Mouse (Mus musculus): ENCODE measurements around the gene Gm11114.

Gene Gm11114

DNA sequence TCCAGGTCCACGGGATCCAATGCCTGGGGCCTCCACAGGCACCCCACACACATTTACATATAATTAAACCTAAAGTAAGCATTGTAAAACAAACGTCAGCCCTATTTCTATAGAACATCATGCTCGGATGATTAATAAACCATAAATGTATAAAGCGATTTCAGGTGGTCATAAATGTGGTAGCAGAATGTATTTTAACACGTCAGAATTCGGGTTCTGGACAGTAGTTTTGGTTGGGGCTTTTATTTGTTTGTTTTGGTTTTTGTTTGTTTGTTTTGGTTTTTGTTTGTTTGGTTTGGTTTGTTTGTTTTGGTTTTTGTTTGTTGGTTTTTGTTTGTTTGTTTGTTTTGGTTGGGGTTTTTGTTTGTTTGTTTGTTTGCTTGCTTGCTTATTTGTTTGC, at the start of gene Gm11114:
TSS of gene Gm11114 (plus strand) at position 301 of the 400 bp plus-strand sequence.
- DNase-seq (ENCODE audit: low spot score), result no peak

DNA sequence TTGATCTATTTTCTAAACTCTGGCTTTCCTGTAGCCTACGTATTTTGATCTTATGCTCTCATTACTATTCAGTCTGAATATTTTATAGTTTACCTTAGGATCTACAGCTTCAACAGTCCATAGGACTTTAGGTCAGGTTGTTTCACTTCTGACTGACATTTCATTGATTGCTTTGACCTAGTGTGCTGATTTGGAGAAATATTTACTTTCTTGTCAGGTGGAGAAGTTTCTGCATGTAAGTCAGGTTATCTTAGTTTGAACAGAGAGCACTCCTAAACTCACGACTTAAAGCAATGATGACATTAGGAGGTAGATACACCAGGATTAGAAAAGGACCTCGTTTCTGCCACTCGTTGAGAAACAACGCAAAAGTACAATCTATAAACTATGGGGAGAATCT, 45.7 kb upstream of the Gm11114 start:
- DNase-seq (ENCODE audit: low spot score), result no peak

DNA sequence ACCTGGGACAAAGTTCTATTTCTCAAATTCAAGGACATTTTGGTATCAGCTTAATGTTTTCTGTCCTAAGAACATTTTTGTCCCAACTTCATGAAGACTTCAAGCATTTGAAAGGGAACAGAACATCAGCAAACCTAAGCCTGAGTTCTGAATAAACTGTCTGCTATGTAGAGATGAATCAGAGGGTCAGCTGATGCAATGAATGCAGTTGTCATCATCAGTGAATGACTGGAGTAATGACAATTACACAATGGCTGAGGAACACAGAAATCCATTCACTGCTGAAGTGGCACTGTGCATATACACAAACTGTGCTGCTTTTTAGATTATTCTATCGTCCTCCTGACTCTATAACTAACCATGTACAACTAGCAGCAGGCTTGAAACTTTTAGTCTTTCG, 38.5 kb upstream of the Gm11114 start:
- DNase-seq (ENCODE audit: low spot score), result no peak

DNA sequence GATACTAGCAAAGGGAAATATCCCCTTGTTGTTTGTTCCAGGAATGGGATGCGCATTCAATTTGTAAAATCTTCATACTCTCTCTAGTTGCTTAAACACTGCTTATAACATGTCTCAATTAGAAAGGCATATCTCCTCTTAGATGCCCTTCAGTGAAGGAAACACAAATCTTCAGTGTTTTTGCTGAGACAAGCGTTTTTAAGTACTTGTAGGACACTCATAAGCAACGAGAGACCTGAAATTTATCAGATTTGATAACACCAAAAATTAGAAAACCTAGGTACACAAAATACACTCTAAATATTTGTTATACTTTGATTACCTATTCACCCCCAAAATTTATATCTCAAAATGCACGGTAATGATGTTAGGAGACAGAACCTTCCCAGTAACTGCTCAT, 9.7 kb upstream of the Gm11114 start:
- no peak for DNase-seq (ENCODE audit: low spot score)

DNA sequence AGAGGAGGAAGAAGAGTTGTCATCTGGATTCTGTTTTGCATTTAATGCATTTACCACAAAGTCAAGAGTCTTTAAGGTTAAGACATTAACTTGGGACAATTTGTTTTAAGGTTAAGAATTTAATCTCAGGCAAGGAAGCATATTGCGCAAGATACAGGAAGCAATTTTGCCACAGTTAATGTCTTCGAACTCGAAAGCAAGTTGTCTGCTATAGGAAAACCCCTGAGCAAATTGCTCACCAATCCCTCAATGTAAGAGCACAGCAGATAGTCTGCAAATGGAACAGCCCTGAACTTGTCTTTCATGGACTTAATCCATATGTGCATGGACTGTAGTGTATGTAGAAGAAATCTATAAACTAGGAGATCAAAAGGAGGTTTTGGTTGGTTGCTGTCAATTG, 9.2 kb upstream of the Gm11114 start:
- DNase-seq (ENCODE audit: low spot score), result no peak

DNA sequence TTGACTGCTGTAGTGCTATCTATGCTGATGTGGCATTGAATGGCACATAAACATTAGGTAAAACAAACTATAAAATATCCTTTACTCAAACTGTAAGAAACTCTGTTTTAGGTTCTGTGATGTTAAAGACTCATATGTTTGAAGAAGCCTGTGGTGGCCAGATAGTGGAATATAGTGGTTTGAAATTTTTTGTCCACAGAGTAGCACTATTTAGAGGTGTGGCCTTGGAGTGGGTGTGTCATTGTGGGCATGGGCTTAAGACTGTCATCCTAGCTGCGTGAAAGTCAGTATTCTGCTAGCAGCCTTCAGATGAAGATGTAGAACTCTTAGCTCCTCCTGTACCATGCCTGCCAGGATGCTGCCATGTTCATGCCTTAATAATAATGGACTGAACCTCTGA, 3.5 kb downstream of the Gm11114 start:
- no peak for DNase-seq (ENCODE audit: low spot score)

DNA sequence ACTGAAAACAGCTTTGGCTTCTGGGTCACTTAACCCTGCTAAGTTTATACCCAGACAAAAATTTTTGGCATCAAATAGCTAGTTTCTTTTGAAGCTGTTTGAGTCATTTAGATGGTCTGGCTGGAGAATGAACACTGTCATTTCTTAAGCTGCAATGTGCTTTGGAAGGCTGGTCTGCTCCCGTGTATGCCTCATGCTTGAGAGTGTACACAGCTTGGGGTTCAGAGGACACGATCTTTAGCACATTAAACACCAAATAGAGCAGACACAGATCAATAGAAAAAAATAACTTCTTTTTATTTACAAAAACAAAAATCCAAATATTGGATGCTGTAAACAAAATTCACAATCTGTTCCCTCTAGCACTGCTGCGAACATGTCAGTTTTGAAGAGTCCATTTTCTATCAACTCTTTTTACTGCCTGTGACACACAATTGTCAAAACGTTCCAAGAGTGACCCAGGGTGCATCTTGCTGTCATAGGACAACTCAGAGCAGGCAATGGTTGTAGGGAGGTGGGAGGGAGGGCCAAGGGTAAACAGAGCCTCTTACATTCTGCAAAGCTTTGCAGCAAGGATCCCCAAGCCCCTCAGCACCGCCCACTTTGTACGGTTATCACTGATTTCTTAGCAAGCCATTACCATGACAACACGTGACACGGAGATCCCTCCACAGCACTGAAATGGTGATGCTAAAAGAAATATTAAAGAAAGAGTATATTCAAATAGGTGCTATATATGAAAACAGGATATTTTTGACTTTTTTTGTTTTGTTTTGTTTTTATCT, 7.8 kb downstream of the Gm11114 start:
- DNase-seq (ENCODE audit: low spot score), result no peak

DNA sequence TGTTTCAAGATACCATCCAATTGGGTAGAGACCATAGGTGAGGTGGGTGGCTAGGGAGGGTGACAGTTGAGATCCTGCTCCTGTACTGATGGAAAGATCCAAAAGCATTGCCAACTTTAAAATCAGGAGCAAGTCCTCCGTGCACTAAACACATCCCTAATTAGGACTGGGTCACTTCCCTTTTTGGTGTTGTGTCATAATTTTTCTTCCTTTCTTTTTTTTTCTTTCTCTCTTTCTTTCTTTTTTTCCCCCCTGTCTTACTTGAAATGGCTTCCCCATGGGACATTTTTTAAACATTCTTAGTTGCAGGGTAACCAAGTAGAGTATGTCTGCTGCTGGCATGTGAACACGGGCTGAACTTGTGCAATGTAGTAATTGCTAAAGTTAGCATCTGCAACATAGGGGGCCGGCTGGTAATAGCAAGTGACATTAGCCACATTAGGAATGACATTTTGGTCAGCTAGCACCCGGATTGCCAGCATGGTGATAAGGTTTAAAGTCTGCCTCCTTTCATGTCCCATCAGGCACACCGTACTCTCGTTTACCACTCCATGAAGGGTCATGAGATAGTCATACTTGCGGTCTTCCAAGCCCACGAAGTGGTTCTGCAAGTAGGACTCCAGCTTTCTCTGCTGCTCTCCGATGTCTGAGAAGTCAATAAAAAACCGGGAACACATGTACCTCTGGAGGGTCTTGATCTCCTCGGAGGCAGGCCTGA, 11.7 kb downstream of the Gm11114 start:
- no peak for DNase-seq (ENCODE audit: low spot score)

DNA sequence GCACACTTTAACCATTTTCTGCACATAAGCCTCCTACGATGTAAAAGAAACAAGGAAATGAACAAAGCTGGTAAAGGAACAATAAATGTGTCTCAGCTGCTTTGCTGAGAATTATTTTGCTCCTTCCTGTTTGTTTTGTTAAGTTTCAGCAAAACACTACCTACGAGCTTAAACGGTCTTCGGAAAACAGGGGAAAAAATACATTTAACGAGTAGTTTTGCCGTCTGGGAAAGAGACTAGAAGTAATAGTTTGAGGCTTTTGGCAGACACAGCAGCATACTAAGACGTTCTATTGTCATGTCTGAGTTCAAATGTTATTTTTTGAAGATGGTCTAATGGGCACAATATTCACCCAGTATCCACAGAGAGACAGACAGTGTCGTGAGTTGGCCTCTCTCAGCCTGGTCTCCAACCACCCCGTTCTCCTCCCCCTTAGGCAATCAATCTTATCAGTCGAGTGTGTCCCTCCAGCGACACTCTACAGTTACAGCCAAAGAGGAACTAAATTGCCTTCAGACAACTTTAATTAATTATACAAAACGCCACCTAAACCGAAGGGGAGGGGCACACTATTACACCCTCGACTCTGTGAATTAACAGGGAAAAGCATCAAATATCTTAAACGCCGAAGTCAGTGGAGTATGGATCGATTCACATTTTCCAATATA, 12.8 kb downstream of the Gm11114 start:
- DNase-seq (ENCODE audit: low spot score), result peak; percentile 44

DNA sequence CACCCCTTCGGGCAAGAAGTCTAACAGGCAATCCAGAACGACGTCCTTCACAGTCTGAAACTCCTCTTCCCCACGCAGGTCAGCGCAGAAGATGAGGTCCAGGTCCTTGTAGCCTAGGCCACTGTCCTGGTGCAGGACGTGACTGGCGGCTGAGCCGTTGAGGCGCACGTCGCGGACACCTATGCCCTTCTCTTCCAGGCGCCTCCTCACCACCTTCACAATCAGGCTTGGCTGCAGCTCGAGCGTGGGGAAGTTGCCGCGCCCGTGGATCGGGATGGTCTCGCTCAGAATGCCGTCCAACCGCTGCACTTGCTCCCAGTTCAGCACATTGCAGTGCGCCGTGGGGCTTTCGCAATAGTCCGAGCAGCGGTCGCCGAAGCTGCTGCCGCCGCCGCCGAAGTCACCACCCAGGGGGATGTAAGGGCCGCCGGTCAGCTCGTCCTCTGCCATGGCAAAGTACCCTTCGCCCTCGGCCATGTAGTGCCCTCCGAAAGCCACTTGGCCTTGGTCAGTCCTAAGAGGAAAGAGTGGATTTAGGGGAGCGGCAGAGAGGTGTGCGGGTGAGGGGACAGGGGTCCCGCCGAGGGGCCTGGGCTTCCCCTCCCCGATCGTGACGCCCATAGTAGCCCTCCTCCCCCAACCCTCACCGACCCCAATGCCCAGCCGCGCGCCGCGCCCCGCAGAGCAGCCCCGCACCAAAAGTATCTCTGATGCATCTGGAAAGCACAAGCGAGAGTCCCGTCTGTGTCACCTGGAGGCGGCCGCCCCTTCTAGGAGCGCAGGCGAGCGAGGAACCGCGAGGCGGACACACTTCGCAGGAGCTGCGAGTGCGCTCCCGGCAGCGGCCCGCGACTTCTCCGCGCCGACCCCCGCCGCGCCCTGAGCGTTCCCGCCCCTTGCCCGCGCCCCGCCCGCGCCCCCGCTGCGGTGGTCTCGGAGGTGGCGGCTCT, 14.0 kb downstream of the Gm11114 start:
- peak; percentile 55 for DNase-seq (ENCODE audit: low spot score)

DNA sequence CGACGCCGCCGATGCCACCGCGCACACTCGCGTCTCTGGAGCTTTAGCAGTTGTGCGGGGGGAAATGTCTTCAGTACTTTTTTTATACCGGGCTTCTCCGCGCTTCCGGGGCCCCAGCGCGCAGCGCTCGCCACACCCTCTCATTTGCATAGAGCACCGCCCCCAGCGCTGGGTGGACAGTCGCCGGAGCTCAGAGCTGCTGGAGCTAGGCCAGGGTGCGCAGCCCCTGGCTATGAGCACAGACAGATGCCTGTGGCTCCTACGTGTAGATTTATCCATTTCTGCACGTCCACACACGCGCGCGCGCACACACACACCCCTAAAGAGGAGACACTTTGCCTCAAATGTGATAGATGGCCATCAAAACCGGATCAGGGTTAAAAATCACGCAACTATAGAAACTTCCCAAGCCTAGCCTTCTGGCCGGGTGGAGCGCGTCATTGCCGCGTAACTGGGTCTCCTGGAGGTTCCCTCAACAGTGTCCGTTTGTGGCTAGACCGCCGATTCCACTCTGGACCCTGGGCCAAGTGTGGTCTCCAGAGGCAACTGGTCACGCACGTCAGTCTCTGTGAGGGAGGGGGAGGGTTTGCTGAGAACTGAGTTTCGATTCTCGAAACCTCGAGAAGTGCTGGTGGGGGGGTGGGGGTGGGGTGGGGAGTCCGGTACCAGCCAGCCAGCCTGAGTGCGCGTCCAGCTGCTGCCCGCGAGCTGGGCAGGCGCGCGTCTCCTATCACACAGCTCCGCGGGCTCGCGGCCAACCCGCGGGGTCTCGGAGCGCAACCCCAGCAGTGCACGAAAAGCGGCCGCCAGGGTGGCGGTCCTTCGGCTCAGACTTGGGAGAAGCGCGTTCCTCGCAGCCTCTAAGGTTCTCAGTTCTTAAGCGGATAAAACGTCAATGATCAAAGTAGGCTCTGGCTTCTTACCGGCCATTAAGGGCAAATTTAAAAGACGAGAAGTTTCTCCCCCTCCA, 15.0 kb downstream of the Gm11114 start, which contains the start of gene Tent5a:
TSS of gene Tent5a (minus strand) at position 107 of the 970 bp plus-strand sequence.
- DNase-seq (ENCODE audit: low spot score), result peak; percentile 88

DNA sequence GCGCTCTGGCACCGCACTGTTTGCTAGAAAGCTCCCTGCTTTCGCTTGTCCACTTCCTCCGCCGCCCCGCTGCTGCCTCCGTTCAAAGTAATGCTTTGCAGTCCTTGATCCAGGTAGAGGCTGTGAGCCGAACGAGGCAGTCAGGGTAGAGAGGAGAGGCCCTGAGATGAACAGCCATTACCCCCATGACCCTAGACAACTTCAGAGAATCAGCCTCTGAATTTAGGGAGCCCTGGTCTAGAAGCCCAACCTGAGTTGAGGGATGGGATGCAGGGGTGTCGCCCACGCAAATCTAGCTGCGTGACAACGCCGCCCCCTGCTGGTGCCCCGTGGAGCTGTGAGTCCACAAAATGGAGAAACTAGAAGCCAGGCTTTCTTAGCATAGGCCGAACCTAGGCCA, 15.7 kb downstream of the Gm11114 start:
- DNase-seq (ENCODE audit: low spot score), result peak; percentile 90

DNA sequence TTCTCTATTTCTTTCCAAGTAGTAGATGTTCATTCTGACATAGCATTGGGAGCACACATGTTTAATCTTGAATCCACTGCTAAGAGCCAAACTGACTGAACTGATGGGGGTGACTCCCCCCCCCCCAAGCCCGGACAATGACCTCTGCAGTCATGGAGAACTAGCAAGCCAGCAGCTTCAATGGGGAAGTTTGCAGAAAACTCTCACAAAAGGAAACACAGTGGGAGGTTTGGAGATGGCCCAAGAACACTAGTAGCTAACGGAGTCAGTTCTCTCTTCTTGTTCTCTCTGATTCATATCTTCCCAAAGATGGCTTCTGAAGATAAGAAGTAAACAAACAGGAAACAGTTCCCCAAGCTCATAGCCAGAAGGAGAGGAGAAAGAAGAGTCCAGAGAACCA, 18.9 kb downstream of the Gm11114 start:
- DNase-seq (ENCODE audit: low spot score), result no peak

DNA sequence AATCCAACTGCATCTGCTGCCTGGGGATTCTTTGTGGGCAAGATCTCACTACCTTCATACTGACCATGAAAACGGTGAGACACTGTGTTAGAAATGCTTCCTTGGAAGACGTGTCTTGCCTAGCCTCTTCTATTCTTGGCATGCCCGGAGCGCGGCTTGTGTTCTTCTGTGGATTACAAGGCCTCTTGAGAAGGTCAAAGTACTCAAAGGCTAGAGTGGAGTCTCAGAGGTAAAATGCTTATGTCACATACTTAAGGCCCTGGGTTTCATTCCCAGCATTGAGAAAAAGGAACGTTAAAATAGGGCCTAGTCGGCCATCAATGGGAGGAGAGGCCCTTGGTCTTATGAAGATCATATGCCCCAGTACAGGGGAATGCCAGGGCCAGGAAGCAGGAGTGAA, 23.5 kb downstream of the Gm11114 start:
- DNase-seq (ENCODE audit: low spot score), result no peak

DNA sequence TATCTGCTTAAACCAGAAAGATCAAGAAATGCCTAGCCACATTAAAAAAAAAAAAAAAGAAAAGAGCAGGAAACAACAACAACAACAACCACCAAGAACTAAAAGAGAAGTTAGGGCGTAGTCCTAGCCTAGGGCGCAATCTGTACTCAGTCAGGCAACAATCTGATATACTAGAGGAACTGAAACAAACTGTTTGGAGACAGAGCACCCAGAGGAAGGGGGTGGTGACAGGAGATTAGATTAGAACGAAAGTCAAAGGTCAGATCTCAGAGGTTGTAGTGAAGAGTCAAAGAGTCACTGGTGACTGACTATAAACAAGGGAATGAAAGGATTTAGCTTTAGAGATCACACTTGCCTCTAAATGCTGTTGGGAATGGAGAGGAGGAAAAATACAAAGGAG, 27.7 kb downstream of the Gm11114 start:
- no peak for DNase-seq (ENCODE audit: low spot score)

DNA sequence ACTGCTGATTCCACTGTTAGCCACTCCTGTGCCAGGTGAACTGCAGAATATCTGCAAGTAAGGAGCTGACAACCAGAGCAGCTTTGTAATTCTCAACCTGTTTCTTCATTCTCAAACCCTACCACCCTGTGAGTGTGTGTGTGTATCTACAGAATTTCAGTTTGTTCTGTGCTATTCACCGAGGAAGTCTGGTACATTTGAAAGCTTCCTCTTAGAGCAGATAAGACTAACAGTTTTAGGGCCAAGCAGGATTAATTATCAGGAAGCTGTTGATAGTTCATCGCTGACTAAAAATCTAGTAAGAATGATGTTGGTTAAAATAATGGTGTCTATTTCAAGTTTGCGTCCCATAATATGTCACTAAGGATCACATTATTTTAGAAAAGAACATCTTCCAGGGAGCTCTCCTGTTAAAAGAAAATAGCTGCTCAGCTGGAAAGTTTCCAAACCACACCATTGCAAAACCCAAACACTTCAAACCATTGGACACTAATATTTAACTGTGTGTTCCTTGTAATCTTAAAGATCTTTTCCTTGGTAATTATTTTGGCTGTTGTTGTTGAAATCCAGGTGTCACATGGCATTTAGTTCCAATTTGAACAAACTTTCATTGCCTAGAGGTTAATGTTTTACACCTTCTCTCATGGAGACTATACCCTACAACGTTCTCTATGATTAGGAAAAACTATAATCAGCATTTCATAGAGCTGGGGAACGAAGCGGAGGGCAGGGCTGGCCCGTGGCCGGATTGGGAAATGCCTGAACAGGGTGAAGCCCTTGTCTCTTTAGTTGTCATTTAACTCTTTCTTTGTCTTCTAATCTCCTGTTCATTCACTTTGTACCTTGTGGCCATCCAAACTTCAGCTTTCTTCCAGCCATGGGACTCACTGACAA, 30.6 kb downstream of the Gm11114 start:
- DNase-seq (ENCODE audit: low spot score), result no peak

DNA sequence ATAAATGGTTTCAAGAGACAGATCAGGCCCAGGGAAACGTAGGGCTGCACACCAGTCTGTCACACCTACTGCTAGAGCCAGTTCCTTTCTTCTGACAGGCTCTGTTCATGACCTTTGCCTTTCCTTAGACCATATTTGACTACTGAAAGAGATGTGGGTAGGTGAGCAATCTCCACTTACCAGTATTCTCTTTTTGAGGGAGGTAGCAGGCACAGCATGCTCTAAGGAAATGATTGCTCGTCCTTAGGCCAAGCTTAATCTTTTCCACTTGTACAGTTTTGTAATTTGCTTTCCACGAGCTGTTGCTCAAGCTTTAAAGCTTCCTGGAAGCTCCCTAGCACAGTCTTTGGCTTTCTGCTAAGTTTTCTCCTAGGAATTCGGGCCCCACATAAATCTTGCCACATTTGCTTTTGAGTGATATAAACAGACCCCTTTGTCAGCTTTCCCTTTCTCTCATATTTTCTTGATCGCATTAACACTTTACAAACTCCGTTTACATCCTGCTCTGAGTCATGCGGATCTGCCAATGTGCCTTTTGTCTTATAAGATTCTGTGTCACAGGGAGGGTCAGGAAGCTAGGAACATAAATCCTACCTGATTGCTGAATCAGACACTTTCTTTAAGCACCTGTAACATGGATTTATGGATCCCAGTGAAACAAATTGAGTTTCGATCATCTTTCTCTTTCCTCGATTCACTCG, 35.4 kb downstream of the Gm11114 start:
- DNase-seq (ENCODE audit: low spot score), result no peak

DNA sequence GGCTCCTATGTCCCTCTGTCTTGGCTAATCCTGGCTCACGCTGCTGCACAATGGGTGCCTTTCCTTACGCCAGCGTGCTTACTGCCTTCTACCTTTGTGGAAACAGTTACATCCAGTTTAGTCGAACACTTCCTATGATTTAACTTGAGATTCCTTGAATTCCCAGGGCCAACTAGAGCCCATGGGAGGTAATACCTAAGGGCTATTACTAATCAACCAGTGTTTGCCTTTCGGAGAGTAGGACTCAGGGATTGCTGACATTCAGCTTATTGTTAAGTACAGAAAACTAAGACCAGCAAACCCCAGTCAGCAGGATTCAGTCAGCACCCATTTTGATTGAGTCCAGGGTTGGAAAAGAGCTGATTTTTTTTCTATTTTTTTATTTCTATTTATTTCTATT, 43.0 kb downstream of the Gm11114 start:
- DNase-seq (ENCODE audit: low spot score), result no peak

Measured in embryo, embryonic 10.5 days (tissue).